Mouse (Mus musculus) small intestine, adult 2 months (tissue): ENCODE measurements around the gene Mindy4b-ps. TPM values are rescaled to one million over a fixed set of nuclear protein-coding genes. Genes with fewer than 3 reads are reported as not detected.
"Not testable (repeated sequence)": the region's sequence is repeated elsewhere in the genome, so short reads cannot be mapped to it uniquely, and the experiment has no call there.

Experiments
- H3K27ac ChIP-seq: fragments of 200-500 bp; 2 replicates; pipeline ENCODE4 v1.5.1; 2012; ENCODE audit warnings: low read depth, low read length, control low read depth, inconsistent platforms; ENCODE audit not compliant: insufficient read depth
- H3K27me3 ChIP-seq: fragments of 200-500 bp; 2 replicates; pipeline ENCODE4 v1.6.1; 2012; ENCODE audit warnings: mild to moderate bottlenecking, moderate library complexity, low read length, inconsistent platforms; ENCODE audit not compliant: control insufficient read depth, insufficient read depth
- H3K36me3 ChIP-seq: fragments of 200-500 bp; 2 replicates; pipeline ENCODE4 v1.6.1; 2012; ENCODE audit warnings: mild to moderate bottlenecking, low read length, control low read depth, inconsistent platforms; ENCODE audit not compliant: control insufficient read depth, insufficient read depth
- H3K4me1 ChIP-seq: fragments of 200-500 bp; 2 replicates; pipeline ENCODE4 v1.6.1; 2012; ENCODE audit warnings: low read length, inconsistent platforms, mixed read lengths; ENCODE audit not compliant: control insufficient read depth, insufficient read depth, insufficient read length
- H3K4me3 ChIP-seq: fragments of 200-500 bp; 2 replicates; pipeline ENCODE4 v1.5.1; 2012; ENCODE audit warnings: low read depth, mild to moderate bottlenecking, control low read depth, inconsistent platforms, low read length, moderate library complexity
- CTCF ChIP-seq: fragments of 200-500 bp; IDR thresholded peaks from 2 replicates; pipeline ENCODE4 v1.5.1; 2012; ENCODE audit warnings: low read depth, mild to moderate bottlenecking, control low read depth, inconsistent platforms, low read length, moderate library complexity, mixed read lengths; ENCODE audit not compliant: insufficient replicate concordance, insufficient read length; ENCODE audit errors: extremely low read depth
- POLR2A ChIP-seq: fragments of 200-500 bp; IDR thresholded peaks from 2 replicates; pipeline ENCODE4 v1.6.1; 2012; ENCODE audit warnings: low read depth, mild to moderate bottlenecking, control low read depth, inconsistent platforms, low read length, moderate library complexity
- WGBS: fragments of 180-500 bp; shearing (Covaris S2); methylation state at CpG from one replicate; pipeline ENCODE4 v1.1.7; 2018; 5-methylcytosine and 5-hydroxymethylcytosine counted together
- polyA plus RNA-seq: library from polyadenylated mRNA; depleted of rRNA; stranded (reverse); fragments of >200 nt; gene quantifications from 2 replicates; pipeline ENCODE4 v1.2.3, GENCODE M21; 2012; rRNA removed

Mindy4b-ps gene
- polyA plus RNA-seq: not detected in 2 replicates

DNA sequence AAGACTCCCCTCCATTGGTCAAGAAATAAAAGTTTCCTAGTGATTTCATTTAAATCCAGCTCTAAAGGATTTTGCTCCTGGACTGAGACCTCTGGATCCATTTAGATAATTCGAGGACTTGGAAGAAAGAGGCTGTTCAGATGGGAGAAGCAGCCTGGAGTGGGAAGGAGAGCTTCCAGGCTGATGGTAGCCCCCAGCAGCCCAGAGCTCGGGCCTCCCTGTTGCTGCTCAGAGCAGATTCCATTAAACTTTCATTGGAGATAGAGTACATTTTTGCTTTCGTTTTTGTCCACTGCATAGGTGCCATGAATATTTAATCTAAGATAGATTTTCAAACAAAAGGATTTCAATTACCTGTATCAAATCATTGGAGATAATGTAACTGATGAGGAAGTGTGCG, at the start of gene Mindy4b-ps:
Mindy4b-ps (minus strand) TSS at position 101 of the 400 bp plus-strand sequence.
- 49% methylated on average over 4 of the region's 4 CpGs for WGBS
- H3K4me1 ChIP-seq: no peaks in the 10 kb centered on the region
- TF ChIP-seq CTCF (no peak), POLR2A (no peak)
- H3K27ac ChIP-seq: no peak within 1 kb of the TSS
- no peaks in the 10 kb centered on the region for H3K36me3 ChIP-seq
- no peaks in the 10 kb centered on the region for H3K27me3 ChIP-seq
- H3K4me3 ChIP-seq: no peak within 1 kb of the TSS

- H3K36me3 ChIP-seq, H3K27ac ChIP-seq, H3K4me1 ChIP-seq, H3K27me3 ChIP-seq, H3K4me3 ChIP-seq: not testable (repeated sequence)
- WGBS: 67% methylated on average over 2 of the region's 2 CpGs
These were observed 49.8 kb upstream of the Mindy4b-ps start for GRCm38 (mm10) chr3:58871882-58872281.

DNA sequence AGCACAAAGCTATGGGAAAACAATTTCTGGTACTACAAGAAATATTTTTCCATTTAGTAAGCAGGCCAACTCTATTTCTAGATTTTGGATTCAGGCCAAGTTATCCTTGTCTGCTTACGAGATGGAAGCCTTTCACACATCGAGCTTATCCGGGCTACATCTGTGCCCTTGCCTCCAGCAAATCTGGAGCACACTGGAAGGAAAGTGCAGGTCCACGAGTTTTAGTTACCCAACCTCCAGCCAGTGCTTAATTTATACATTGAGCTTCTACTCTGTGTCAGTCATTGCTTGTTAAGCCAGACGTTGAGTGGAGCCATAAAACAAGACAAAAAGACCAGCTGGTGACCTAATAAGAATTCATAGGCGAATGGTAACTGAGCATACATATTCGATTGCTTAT, 43.6 kb upstream of the Mindy4b-ps start:
- H3K27ac ChIP-seq: no peak overlapping the region
- WGBS: 56% methylated on average over 7 of the region's 7 CpGs

DNA sequence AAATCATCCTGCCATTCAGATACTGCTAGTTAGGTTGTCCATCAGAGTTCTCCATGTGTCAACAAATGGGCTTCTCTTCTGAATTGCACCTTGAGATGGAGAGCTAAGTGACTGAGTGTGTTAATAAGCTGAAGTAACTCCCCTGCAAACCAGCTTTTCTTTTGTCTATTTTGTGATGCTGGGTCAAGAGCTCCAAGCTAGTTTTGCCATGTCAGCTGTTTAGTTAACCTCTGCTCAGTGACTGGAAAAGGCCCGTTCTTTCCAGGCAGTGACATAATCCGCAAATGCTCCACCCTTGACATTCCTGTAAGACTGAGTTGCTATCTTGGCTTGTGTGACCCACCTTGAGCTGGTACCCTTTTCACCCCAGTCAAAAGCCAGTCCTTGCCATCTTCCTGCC, 40.9 kb upstream of the Mindy4b-ps start:
- TF ChIP-seq POLR2A: no peak
- Histone ChIP-seq H3K36me3 (no peaks in the 10 kb centered on the region), H3K4me3 (no peak overlapping the region), H3K27me3 (no peaks in the 10 kb centered on the region), H3K27ac (no peak overlapping the region), H3K4me1 (no peaks in the 10 kb centered on the region)
- WGBS: 58% methylated on average over 2 of the region's 2 CpGs

More for the DNA sequence above, 43.6 kb upstream of the Mindy4b-ps start:
- TF ChIP-seq CTCF: no peak
- TF ChIP-seq POLR2A: no peak
- H3K27me3 ChIP-seq: no peaks in the 10 kb centered on the region
- H3K4me1 ChIP-seq: no peaks in the 10 kb centered on the region
- no peak overlapping the region for H3K4me3 ChIP-seq
- H3K36me3 ChIP-seq: no peaks in the 10 kb centered on the region

DNA sequence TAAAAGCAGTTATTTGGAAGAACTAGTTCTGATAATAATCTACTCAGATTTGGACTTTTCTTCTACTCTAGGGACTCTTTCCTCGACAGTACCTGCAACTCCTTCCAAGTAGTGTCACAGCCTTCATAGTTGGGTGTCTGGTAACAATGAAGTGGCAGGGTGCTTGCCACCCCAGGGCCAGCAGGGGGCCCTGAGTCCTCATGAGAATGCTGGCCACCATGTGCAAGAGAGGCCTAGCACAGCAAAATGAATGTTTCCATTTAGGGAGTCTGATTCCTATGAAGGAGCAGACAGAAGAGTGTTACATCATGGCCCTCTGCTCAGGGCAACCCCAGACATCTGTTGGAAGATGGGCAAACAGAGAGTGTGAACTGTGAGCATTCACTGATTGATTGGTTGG, 21.3 kb upstream of the Mindy4b-ps start:
- Histone ChIP-seq H3K27ac (no peak overlapping the region), H3K27me3 (no peaks in the 10 kb centered on the region), H3K4me3 (no peak overlapping the region), H3K4me1 (no peaks in the 10 kb centered on the region), H3K36me3 (no peaks in the 10 kb centered on the region)
- TF ChIP-seq POLR2A (no peak), CTCF (no peak)
- 46% methylated on average over 1 of the region's 1 CpGs for WGBS

DNA sequence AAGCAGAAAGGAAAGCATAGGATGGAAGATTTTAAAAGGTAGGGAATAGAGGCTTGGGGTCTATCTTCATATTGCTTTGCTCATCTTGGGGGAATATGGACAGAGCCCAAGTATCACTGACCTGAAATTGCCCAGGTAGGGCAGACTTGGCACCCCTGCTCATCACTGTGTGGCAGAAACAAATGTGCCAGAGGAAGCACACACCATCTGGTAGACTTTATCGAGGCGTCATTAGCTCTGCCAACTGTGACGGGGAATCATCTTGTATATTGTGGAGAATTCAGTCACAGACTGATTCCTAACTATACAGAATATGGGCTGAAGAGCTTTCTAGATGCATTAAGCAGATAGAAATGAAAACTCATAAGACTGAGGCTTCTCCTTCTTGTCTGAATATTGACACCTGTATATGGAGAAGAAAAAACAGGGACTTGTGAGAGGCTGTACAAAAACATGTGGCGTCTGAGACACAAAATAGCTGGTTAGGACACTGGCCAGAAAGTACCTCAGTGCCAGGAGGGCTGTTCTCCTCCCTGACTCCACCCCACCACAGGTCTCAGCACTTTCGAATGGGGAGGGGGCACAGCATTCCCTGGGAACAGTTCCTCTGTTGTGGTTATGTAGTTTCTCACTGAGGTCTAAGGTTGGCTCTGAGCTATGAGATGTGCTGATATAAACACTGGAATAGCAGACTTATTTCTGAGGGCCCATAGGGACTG, 11.5 kb upstream of the Mindy4b-ps start:
- Histone ChIP-seq H3K27ac (no peak overlapping the region), H3K36me3 (no peaks in the 10 kb centered on the region), H3K4me3 (no peak overlapping the region), H3K27me3 (no peaks in the 10 kb centered on the region), H3K4me1 (no peaks in the 10 kb centered on the region)
- no peak for TF ChIP-seq CTCF
- 87% methylated on average over 5 of the region's 5 CpGs for WGBS

- H3K27ac ChIP-seq: no peak overlapping the region
- no peak for TF ChIP-seq POLR2A
- no peak for TF ChIP-seq CTCF
- H3K4me1 ChIP-seq: no peaks in the 10 kb centered on the region
- H3K36me3 ChIP-seq: no peaks in the 10 kb centered on the region
- no peaks in the 10 kb centered on the region for H3K27me3 ChIP-seq
- 72% methylated on average over 2 of the region's 2 CpGs for WGBS
- H3K4me3 ChIP-seq: no peak overlapping the region
These were observed 10.8 kb upstream of the Mindy4b-ps start for GRCm38 (mm10) chr3:58832888-58833287.

- WGBS: 72% methylated on average over 5 of the region's 5 CpGs
- no peak overlapping the region for H3K4me3 ChIP-seq
- no peak for TF ChIP-seq POLR2A
- no peak for TF ChIP-seq CTCF
- no peaks in the 10 kb centered on the region for H3K27me3 ChIP-seq
- H3K27ac ChIP-seq: no peak overlapping the region
- H3K4me1 ChIP-seq: no peaks in the 10 kb centered on the region
- H3K36me3 ChIP-seq: no peaks in the 10 kb centered on the region
These were observed 9.5 kb upstream of the Mindy4b-ps start for GRCm38 (mm10) chr3:58831586-58831985.
